Mouse (Mus musculus) testis, adult 2 months (tissue): ENCODE measurements at regions not wholly inside any gene's neighbourhood (a gene's known extent, or its start where the extent isn't known, plus 50 kb on each side); places are given as distances from the start of the nearest gene placed in this dataset.

Experiments
- H3K27ac ChIP-seq: fragments of 200-500 bp; 2 replicates; pipeline ENCODE4 v1.5.1; 2012; ENCODE audit warnings: low read depth, low read length; ENCODE audit not compliant: control insufficient read depth, insufficient read depth
- H3K27me3 ChIP-seq: fragments of 200-500 bp; 2 replicates; pipeline ENCODE4 v1.6.1; 2012; ENCODE audit warnings: mild to moderate bottlenecking, low read length, moderate library complexity; ENCODE audit not compliant: control insufficient read depth, insufficient read depth
- H3K36me3 ChIP-seq: fragments of 200-500 bp; 2 replicates; pipeline ENCODE4 v1.6.1; 2012; ENCODE audit warnings: mild to moderate bottlenecking, low read length; ENCODE audit not compliant: control insufficient read depth, insufficient read depth
- H3K4me1 ChIP-seq: fragments of 200-500 bp; 2 replicates; pipeline ENCODE4 v1.6.1; 2012; ENCODE audit warnings: low read length; ENCODE audit not compliant: control insufficient read depth, insufficient read depth
- H3K4me3 ChIP-seq: fragments of 200-500 bp; 2 replicates; pipeline ENCODE4 v1.5.1; 2012; ENCODE audit warnings: low read depth, mild to moderate bottlenecking, low read length, moderate library complexity, mixed read lengths; ENCODE audit not compliant: control insufficient read depth
- CTCF ChIP-seq: fragments of 200-500 bp; IDR thresholded peaks from 2 replicates; pipeline ENCODE4 v1.5.1; 2012; ENCODE audit warnings: low read depth, mild to moderate bottlenecking, inconsistent platforms, low read length, moderate library complexity; ENCODE audit not compliant: control insufficient read depth, insufficient read depth, insufficient replicate concordance
- POLR2A ChIP-seq: fragments of 200-500 bp; IDR thresholded peaks from 2 replicates; pipeline ENCODE4 v1.6.1; 2012; ENCODE audit warnings: low read depth, mild to moderate bottlenecking, inconsistent platforms, low read length, moderate library complexity; ENCODE audit not compliant: control insufficient read depth

- no peaks in the 10 kb centered on the region for H3K36me3 ChIP-seq
- TF ChIP-seq CTCF (no peak), POLR2A (no peak)
- no peak overlapping the region for H3K4me3 ChIP-seq
- no peak overlapping the region for H3K27ac ChIP-seq
- H3K27me3 ChIP-seq = no peaks in the 10 kb centered on the region
- no peaks in the 10 kb centered on the region for H3K4me1 ChIP-seq
These were observed 49.9 kb upstream of the Cd93 start for GRCm38 (mm10) chr2:148493281-148493680.
